Comparison of ENCODE assay signal across 9 mouse cellular contexts in genomic region chr16:49892945-49893344, GRCm38 (mm10).
DNase-seq lines count a peak whose midpoint lies in the region; TF ChIP-seq lines count a peak whose summit lies in the region.
"Had no signal": no experiment of that assay in that cellular context is flagged by ENCODE, and none has a peak within 500 bp of the region (broad histone marks: within the 10 kb centered on the region; RNA-seq: fewer than 3 reads in every experiment).

No protein-coding gene starts in this region.

- peak; percentile 19 for TF ChIP-seq CTCF in C2C12 (IDR thresholded peaks at IDR 0.05; ENCODE audit: control insufficient read depth, insufficient read depth, insufficient read length)
- peak; percentile 27; the same call in 1 of the 2 replicates for TF ChIP-seq CTCF in brain, embryonic 14.5 days (IDR thresholded peaks at IDR 0.05; ENCODE audit: borderline replicate concordance, extremely low read depth, insufficient read depth, insufficient read length)

- DNase-seq in heart, adult 11 months, result peak; percentile 85
- DNase-seq in heart, postnatal 36 days, result no peak
- DNase-seq in brain, embryonic 14.5 days (ENCODE audit: low read depth), result no peak
- peak; percentile 80 for DNase-seq in naive thymus-derived CD4-positive, alpha-beta T cell, adult 2 months (ENCODE audit: low read depth)
- DNase-seq in adrenal gland, postnatal 10 days, result no peak
- DNase-seq in urinary bladder, adult 2 months (ENCODE audit: low spot score), result no peak
- DNase-seq in adrenal gland, postnatal 25 days, result no peak

- no peak overlapping the region for H3ac ChIP-seq in C2C12 (ENCODE audit: control insufficient read depth, insufficient read length, low read depth)

- H3K36me3 ChIP-seq in C2C12 (ENCODE audit: control insufficient read depth, insufficient read depth), result peaks cover 43% of the 10 kb centered on the region

- H3K79me3 ChIP-seq in C2C12 (ENCODE audit: low read depth), result peaks cover 38% of the 10 kb centered on the region

- H3K4me3 ChIP-seq in C2C12 (ENCODE audit: insufficient read depth, poor library complexity, severe bottlenecking), result no peak overlapping the region
- H3K4me3 ChIP-seq: heart, embryonic 10.5 days had no signal

- no peaks in the 10 kb centered on the region for H3K27me3 ChIP-seq in C2C12 (ENCODE audit: control insufficient read depth, insufficient read depth, insufficient read length)

- intact Hi-C loops in heart, postnatal 36 days (cut with DNase I), result loop anchor here (10.0 kb wide), 1 partner anchor 388 kb away; no protein-coding TSS in a partner anchor

- H3K79me2 ChIP-seq in C2C12 (ENCODE audit: control insufficient read depth, insufficient read depth), result peaks cover 57% of the 10 kb centered on the region

- TF ChIP-seq POLR2A in brain, embryonic 14.5 days (IDR thresholded peaks at IDR 0.05; ENCODE audit: borderline replicate concordance, extremely low read depth, insufficient read depth, insufficient read length, poor library complexity, severe bottlenecking), result no peak

TF ChIP-seq in C2C12, 6 proteins besides CTCF, POLR2A, EP300 and RAD21:
- TF ChIP-seq USF1 (IDR thresholded peaks at IDR 0.05; ENCODE audit: low read depth) (no peak), CEBPB (IDR thresholded peaks at IDR 0.05; ENCODE audit: low read depth) (no peak), FOSL1 (IDR thresholded peaks at IDR 0.05; ENCODE audit: insufficient read depth, low read length, poor library complexity, severe bottlenecking) (no peak), MAX (IDR thresholded peaks at IDR 0.05) (no peak), MYOD1 (IDR thresholded peaks at IDR 0.05; ENCODE audit: control insufficient read depth, insufficient read length, low read depth) (no peak), MYOG (IDR thresholded peaks at IDR 0.05; ENCODE audit: control insufficient read depth, extremely low read depth, insufficient read length) (no peak)

Comparison
In these comparisons a context has a peak if more than half of its experiments do, and no peak if none do; other contexts are left out.
1. DNase-seq: peak in heart, adult 11 months (single experiment) and naive thymus-derived CD4-positive, alpha-beta T cell, adult 2 months (single experiment); none in heart, postnatal 36 days (0 of 2), brain, embryonic 14.5 days (single experiment), adrenal gland, postnatal 10 days (single experiment), urinary bladder, adult 2 months (single experiment) and adrenal gland, postnatal 25 days (single experiment).